Mouse (Mus musculus) CH12.LX (cell line): ENCODE measurements around the gene Pigo. TPM values are rescaled to one million over a fixed set of nuclear protein-coding genes. Genes with fewer than 3 reads are reported as not detected.

Experiments
- DNase-seq: peaks from one replicate; pipeline ENCODE4 v3.0.0-alpha.2; 2013; ENCODE audit errors: extremely low read depth
- H3K27ac ChIP-seq: 2 replicates; pipeline ENCODE4 v1.5.1; 2012; ENCODE audit warnings: low read depth, mild to moderate bottlenecking, control low read depth, moderate library complexity; ENCODE audit not compliant: insufficient read depth
- H3K27me3 ChIP-seq: replicated peaks from 2 replicates; pipeline ENCODE3; 2012; ENCODE audit warnings: inconsistent platforms
- H3K36me3 ChIP-seq, 2 experiments: replicated peaks in 1 of 2; 2 replicates each; pipeline versions ENCODE3 to v1.6.1; 2012; ENCODE audit warnings: inconsistent platforms in 1 of 2, low read length in 1 of 2, mild to moderate bottlenecking in 1 of 2, mixed read lengths in 1 of 2, moderate library complexity in 1 of 2; ENCODE audit not compliant: control insufficient read depth in 1 of 2, insufficient read depth in 1 of 2
- H3K4me1 ChIP-seq, 2 experiments: 2 replicates each; pipeline ENCODE4 v1.6.1; 2012; ENCODE audit warnings: inconsistent platforms in 1 of 2, moderate library complexity in 1 of 2; ENCODE audit not compliant: insufficient read depth in 2 of 2, control insufficient read depth in 1 of 2
- H3K4me2 ChIP-seq: 2 replicates; pipeline ENCODE4 v1.6.1; 2012; ENCODE audit warnings: low read depth, mild to moderate bottlenecking, control low read depth; ENCODE audit not compliant: poor library complexity, insufficient read depth, severe bottlenecking
- H3K4me3 ChIP-seq, 3 experiments: fragments of 150-350 bp in 1 of 3; sonication (generic) in 1 of 3; replicated peaks in 1 of 3; 2 replicates each; pipeline versions ENCODE3 to v1.5.1; 2011 to 2012; ENCODE audit warnings: low read depth in 2 of 3, low read length in 2 of 3, mild to moderate bottlenecking in 2 of 3, moderate library complexity in 2 of 3, control low read depth in 1 of 3, improper control_type of control experiment in 1 of 3, inconsistent platforms in 1 of 3, mixed read lengths in 1 of 3; ENCODE audit not compliant: poor library complexity in 1 of 3
- H3K79me2 ChIP-seq: replicated peaks from 2 replicates; pipeline ENCODE4 v1.6.1; 2012; ENCODE audit warnings: mild to moderate bottlenecking, moderate library complexity; ENCODE audit not compliant: control insufficient read depth, poor library complexity, insufficient read depth, severe bottlenecking; ENCODE audit errors: extremely low read depth
- H3K9ac ChIP-seq: 2 replicates; pipeline ENCODE4 v1.6.1; 2012; ENCODE audit warnings: low read depth, mild to moderate bottlenecking, control low read depth, moderate library complexity; ENCODE audit not compliant: insufficient read depth
- H3K9me3 ChIP-seq: replicated peaks from 2 replicates; pipeline ENCODE3; 2012; ENCODE audit warnings: low read length, inconsistent platforms, mixed read lengths
- CTCF ChIP-seq, 2 experiments: IDR thresholded peaks in 1 of 2; conservative IDR thresholded peaks in 1 of 2; 2 replicates each; pipeline ENCODE4 v1.5.1; 2011 to 2012; ENCODE audit warnings: low read depth in 2 of 2, low read length in 2 of 2, improper control_type of control experiment in 1 of 2, inconsistent platforms in 1 of 2, mild to moderate bottlenecking in 1 of 2, moderate library complexity in 1 of 2
- EP300 ChIP-seq: IDR thresholded peaks from 2 replicates; pipeline ENCODE4 v1.6.1; 2011; ENCODE audit warnings: low read length, improper control_type of control experiment
- ETS1 ChIP-seq: conservative IDR thresholded peaks from 2 replicates; pipeline ENCODE4 v1.6.1; 2012; ENCODE audit warnings: low read depth, mild to moderate bottlenecking, inconsistent platforms, low read length, improper control_type of control experiment, moderate library complexity
- GABPA ChIP-seq: IDR thresholded peaks from 2 replicates; pipeline ENCODE4 v1.6.1; 2012; ENCODE audit warnings: low read depth, low read length, improper control_type of control experiment, inconsistent platforms; ENCODE audit not compliant: insufficient replicate concordance
- HCFC1 ChIP-seq: IDR thresholded peaks from 2 replicates; pipeline ENCODE4 v1.6.1; 2012; ENCODE audit warnings: low read depth, mild to moderate bottlenecking, inconsistent platforms, low read length, improper control_type of control experiment
- IRF4 ChIP-seq: IDR thresholded peaks from 2 replicates; pipeline ENCODE4 v1.6.1; 2014; ENCODE audit warnings: low read depth, mild to moderate bottlenecking, inconsistent platforms, low read length, improper control_type of control experiment
- JUND ChIP-seq: conservative IDR thresholded peaks from 2 replicates; pipeline ENCODE4 v1.6.1; 2011; ENCODE audit warnings: low read depth, low read length, improper control_type of control experiment
- KAT2A ChIP-seq: IDR thresholded peaks from 2 replicates; pipeline ENCODE4 v1.6.1; 2012; ENCODE audit warnings: low read length, improper control_type of control experiment, inconsistent platforms; ENCODE audit not compliant: insufficient replicate concordance
- MAX ChIP-seq: IDR thresholded peaks from 2 replicates; pipeline ENCODE4 v1.6.1; 2011; ENCODE audit warnings: low read length, improper control_type of control experiment
- MEF2A ChIP-seq: IDR thresholded peaks from 2 replicates; pipeline ENCODE4 v1.6.1; 2014; ENCODE audit warnings: low read depth, mild to moderate bottlenecking, inconsistent platforms, low read length, improper control_type of control experiment, borderline replicate concordance
- MXI1 ChIP-seq: IDR thresholded peaks from 2 replicates; pipeline ENCODE4 v1.6.1; 2011; ENCODE audit warnings: mild to moderate bottlenecking, low read depth, low read length, improper control_type of control experiment
- MYC ChIP-seq: IDR thresholded peaks from 2 replicates; pipeline ENCODE4 v1.6.1; 2011; ENCODE audit warnings: low read depth, mild to moderate bottlenecking, improper control_type of control experiment, low read length
- NELFE ChIP-seq: IDR thresholded peaks from 2 replicates; pipeline ENCODE4 v1.6.1; 2011; ENCODE audit warnings: low read depth, low read length, improper control_type of control experiment
- NRF1 ChIP-seq: IDR thresholded peaks from 2 replicates; pipeline ENCODE4 v1.6.1; 2014; ENCODE audit warnings: low read depth, mild to moderate bottlenecking, inconsistent platforms, low read length, improper control_type of control experiment, moderate library complexity
- POLR2A ChIP-seq: IDR thresholded peaks from 2 replicates; pipeline ENCODE4 v1.6.1; 2011; ENCODE audit warnings: low read depth, mild to moderate bottlenecking, improper control_type of control experiment, low read length
- POLR2AphosphoS2 ChIP-seq: IDR thresholded peaks from 2 replicates; pipeline ENCODE4 v1.6.1; 2011; ENCODE audit warnings: low read depth, low read length, improper control_type of control experiment
- SMC3 ChIP-seq: IDR thresholded peaks from 2 replicates; pipeline ENCODE4 v1.6.1; 2011; ENCODE audit warnings: low read depth, low read length, improper control_type of control experiment
- UBTF ChIP-seq: IDR thresholded peaks from 2 replicates; pipeline ENCODE4 v1.6.1; 2012; ENCODE audit warnings: low read depth, mild to moderate bottlenecking, inconsistent platforms, low read length, improper control_type of control experiment, moderate library complexity
- USF2 ChIP-seq: conservative IDR thresholded peaks from 2 replicates; pipeline ENCODE4 v1.6.1; 2011; ENCODE audit warnings: low read depth, low read length, improper control_type of control experiment
- ZMIZ1 ChIP-seq: IDR thresholded peaks from 2 replicates; pipeline ENCODE4 v1.6.1; 2012; ENCODE audit warnings: low read depth, mild to moderate bottlenecking, inconsistent platforms, low read length, improper control_type of control experiment
- ZNF384 ChIP-seq: IDR thresholded peaks from 2 replicates; pipeline ENCODE4 v1.6.1; 2012; ENCODE audit warnings: low read depth, low read length, improper control_type of control experiment, inconsistent platforms
- dilution Hi-C: fragments of 300-500 bp; cut with MboI; formaldehyde crosslinking; loops from 2 replicates; pipeline ENCODE4 v1.14.3; 2020; ENCODE audit warnings: low sequenced_read_pairs; ENCODE audit not compliant: extremely low pct_unique_long_range_greater_than_20kb, extremely low pct_ligation_motif_present
- in situ Hi-C: fragments of 300-500 bp; cut with MboI; formaldehyde crosslinking; loops from 3 replicates; pipeline ENCODE4 v1.14.3; 2019; ENCODE audit warnings: low sequenced_read_pairs, low pct_ligation_motif_present, low pct_unique_long_range_greater_than_20kb, mixed read lengths
- polyA plus RNA-seq: library from polyadenylated mRNA; unstranded; fragments of >175 nt; gene quantifications from 2 replicates; pipeline ENCODE4 v1.2.1, GENCODE M21; 2012; ENCODE audit warnings: low read depth; ENCODE audit not compliant: insufficient read length
- total RNA-seq, 2 experiments: library from RNA; depleted of rRNA; stranded (reverse); fragments of 300-350 nt in 1 of 2; fragments of >200 nt in 1 of 2; gene quantifications; 2 replicates each; pipeline ENCODE4 v1.2.3; 2012 to 2014

Pigo gene
- total and polyA plus RNA-seq, 3 experiments = 8.0 to 19.4 (median 18.7) TPM

DNA sequence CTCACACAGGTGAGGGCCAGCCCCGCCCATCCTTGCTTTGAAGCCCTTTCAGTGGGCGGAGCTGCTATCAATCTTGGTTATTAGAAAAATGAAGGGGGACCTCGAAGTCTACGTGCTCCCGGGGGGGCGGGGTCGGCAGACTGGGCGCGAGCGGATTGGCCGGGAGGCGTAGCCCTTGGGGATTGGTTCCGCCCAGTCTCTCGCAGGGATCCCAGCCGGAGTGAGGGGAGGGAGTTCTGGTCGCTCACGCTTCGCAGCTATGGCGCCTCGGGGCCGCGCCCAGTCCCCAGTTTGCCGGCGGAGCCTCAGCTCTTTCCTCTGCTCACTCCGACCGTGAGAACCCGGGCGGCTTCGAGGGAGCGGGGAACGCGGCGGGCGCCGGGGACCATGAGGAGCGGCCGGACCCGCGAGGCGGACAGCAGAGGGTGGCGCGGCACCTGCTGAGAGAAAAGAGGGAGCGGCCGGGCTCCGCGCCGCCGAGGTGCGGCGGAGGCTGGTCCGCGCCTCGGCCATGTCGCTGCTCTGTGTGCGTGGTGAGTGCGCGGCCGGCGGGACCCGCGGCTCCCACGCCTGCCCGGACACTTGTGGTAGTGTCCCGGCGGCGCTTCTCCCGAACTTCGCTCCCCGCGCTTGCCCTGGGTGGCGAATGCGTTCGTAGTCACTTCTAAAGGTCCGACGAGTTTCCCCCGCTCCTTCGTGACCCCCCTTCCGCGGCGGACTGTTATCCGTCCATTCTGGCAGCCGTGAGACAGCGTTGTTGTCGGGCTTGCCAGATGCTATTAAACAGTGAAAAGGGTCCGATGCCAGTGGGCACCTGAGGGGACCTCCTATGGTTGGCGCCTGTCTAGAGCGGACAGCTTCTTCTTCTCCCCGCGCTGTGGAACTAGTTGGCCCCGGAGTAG, 33.4 kb upstream of the Pigo start, which contains the start of gene Unc13b:
Gene Unc13b (plus strand): TSS at position 201 of the 902 bp plus-strand sequence.
- in situ Hi-C loops = no loop called here
- H3K4me3 ChIP-seq = no peak within 1 kb of the TSS
- DNase-seq = no peak
- dilution Hi-C loops = no loop called here
- H3K9me3 ChIP-seq = peaks cover 7% of the 10 kb centered on the region
- no peaks in the 10 kb centered on the region for H3K79me2 ChIP-seq
- no peak within 1 kb of the TSS for H3K27ac ChIP-seq
- no peaks in the 10 kb centered on the region for H3K4me1 ChIP-seq
- H3K27me3 ChIP-seq = peaks cover 2% of the 10 kb centered on the region
- no peak within 1 kb of the TSS for H3K4me2 ChIP-seq
- no peak for TF ChIP-seq MEF2A
- no peak for TF ChIP-seq NELFE
- TF ChIP-seq MYC = no peak
- TF ChIP-seq IRF4 = no peak
- no peak for TF ChIP-seq CTCF (conservative IDR thresholded peaks at IDR 0.05 in 1 of 2, IDR thresholded peaks at IDR 0.05 in 1 of 2; ENCODE audit: low read depth in 2 of 2, low read length in 2 of 2)
- no peak for TF ChIP-seq MXI1
- TF ChIP-seq EP300 = no peak
- TF ChIP-seq MAX = no peak
- TF ChIP-seq SMC3 = no peak
- no peak for TF ChIP-seq JUND
- TF ChIP-seq ETS1 = no peak
- TF ChIP-seq HCFC1 = no peak
- no peak for TF ChIP-seq KAT2A
- no peak for TF ChIP-seq GABPA
- TF ChIP-seq USF2 = no peak
- H3K36me3 ChIP-seq = no peaks in the 10 kb centered on the region
- no peak within 1 kb of the TSS for H3K9ac ChIP-seq

DNA sequence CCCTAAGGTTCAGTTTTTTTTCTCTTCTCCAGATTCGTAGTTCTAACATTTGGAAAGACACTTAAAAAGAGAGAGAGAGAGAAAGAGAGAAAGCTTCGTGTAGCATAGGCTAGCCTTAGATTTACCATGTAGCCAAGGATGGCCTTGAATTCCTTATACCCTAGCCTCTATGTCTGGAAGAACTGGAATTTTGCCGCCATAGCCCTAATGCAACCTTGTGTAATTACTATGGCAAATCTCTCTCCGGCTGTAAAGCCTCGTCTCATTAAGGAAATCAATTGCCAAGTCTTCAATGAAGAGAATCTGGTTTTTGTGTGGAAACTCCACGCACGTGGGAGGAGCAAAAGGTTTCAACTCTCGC, 32.8 kb upstream of the Pigo start:
- Histone ChIP-seq H3K27ac (no peak overlapping the region), H3K4me3 (no peak overlapping the region), H3K9me3 (peaks cover 7% of the 10 kb centered on the region), H3K27me3 (peaks cover 2% of the 10 kb centered on the region), H3K79me2 (no peaks in the 10 kb centered on the region), H3K36me3 (no peaks in the 10 kb centered on the region)
- dilution Hi-C loops = no loop called here
- in situ Hi-C loops = no loop called here
- no peak for DNase-seq
- TF ChIP-seq UBTF (no peak), ZMIZ1 (no peak), GABPA (no peak), NRF1 (no peak), ETS1 (no peak), POLR2A (no peak), IRF4 (no peak), ZNF384 (no peak), POLR2AphosphoS2 (no peak), MYC (no peak), NELFE (no peak)
- TF ChIP-seq, all 38 proteins: peak for 0
- Histone ChIP-seq H3K4me1 (no peaks in the 10 kb centered on the region), H3K9ac (no peak overlapping the region), H3K4me2 (no peak overlapping the region)
